In the genomic region with DNA sequence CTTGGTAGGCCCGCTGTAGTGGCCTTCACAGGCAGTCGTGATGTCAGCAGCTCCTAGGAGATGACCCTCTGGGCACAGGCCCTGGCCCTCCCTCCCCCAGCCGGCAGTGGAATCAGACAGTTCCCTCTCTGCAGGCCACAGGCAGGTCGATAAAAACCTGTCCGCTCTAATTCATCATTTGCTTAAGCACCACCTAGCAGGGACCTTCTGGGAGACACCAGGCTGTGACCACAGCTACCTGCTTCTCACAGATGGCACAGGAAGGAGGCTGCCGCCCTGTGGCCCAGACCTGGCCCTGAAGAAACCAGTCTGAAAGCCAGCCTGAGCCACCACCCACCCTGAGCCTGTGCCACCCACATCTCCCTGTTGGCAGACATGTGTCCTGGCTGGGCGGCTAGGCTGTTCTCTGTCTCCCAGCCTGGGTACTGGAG, we compare ENCODE assay signal across 15 mouse cellular contexts. TPM values are rescaled to one million over a fixed set of nuclear protein-coding genes. Genes with fewer than 3 reads are reported as not detected.
A peak's percentile ranks its signal among the peaks of the same experiment; 100 is the strongest.
DNase-seq lines count a peak whose midpoint lies in the region; ATAC-seq and TF ChIP-seq lines count a peak whose summit lies in the region.
"Had no signal": no experiment of that assay in that cellular context is flagged by ENCODE, and none has a peak within 500 bp of the region (broad histone marks: within the 10 kb centered on the region; RNA-seq: fewer than 3 reads in every experiment).

No protein-coding gene starts in this region.

- ATAC-seq in hindbrain, embryonic 11.5 days (ENCODE audit: low FRiP score) = no peak
- no peak for ATAC-seq in G1E (ENCODE audit: extremely low read depth, insufficient number of reproducible peaks, low FRiP score, poor library complexity, severe bottlenecking)
- peak; percentile 43; the same call in 1 of the 2 replicates for ATAC-seq in hindbrain, embryonic 13.5 days (ENCODE audit: low FRiP score)
- ATAC-seq in megakaryocyte progenitor cell, adult 5-6 weeks (replicated peaks; ENCODE audit: poor library complexity) = no peak
- ATAC-seq in intestine, postnatal 0 days = no peak
- ATAC-seq: forebrain, embryonic 15.5 days had no signal

- no peak for TF ChIP-seq CTCF in G1E (IDR thresholded peaks at IDR 0.05; ENCODE audit: low read depth, low read length)
- no peak for TF ChIP-seq CTCF in intestine, postnatal 0 days (IDR thresholded peaks at IDR 0.05; ENCODE audit: low read depth)

- no peaks in the 10 kb centered on the region for H3K27me3 ChIP-seq in hindbrain, embryonic 10.5 days (ENCODE audit: insufficient read depth, poor library complexity, severe bottlenecking)
- H3K27me3 ChIP-seq in hindbrain, embryonic 11.5 days (ENCODE audit: control insufficient read depth, insufficient read depth, low read length) = no peaks in the 10 kb centered on the region
- peaks cover 6% of the 10 kb centered on the region for H3K27me3 ChIP-seq in G1E (ENCODE audit: insufficient read depth, low read length)
- no peaks in the 10 kb centered on the region for H3K27me3 ChIP-seq in hindbrain, embryonic 13.5 days
- no peaks in the 10 kb centered on the region for H3K27me3 ChIP-seq in intestine, postnatal 0 days (replicated peaks; ENCODE audit: control insufficient read depth, insufficient read depth, low read length)
- H3K27me3 ChIP-seq: embryonic facial prominence, embryonic 12.5 days; forebrain, embryonic 15.5 days; lung, embryonic 15.5 days; midbrain, embryonic 12.5 days had no signal

- WGBS in hindbrain, embryonic 10.5 days = 66% methylated on average over 7 of the region's 7 CpGs
- 55% methylated on average over 7 of the region's 7 CpGs for WGBS in hindbrain, embryonic 11.5 days
- 63% methylated on average over 7 of the region's 7 CpGs for WGBS in hindbrain, embryonic 13.5 days
- 41% methylated on average over 7 of the region's 7 CpGs for WGBS in intestine, postnatal 0 days

- peak overlapping the region; percentile 24; the same call in 1 of the 2 replicates for H3K27ac ChIP-seq in hindbrain, embryonic 10.5 days
- H3K27ac ChIP-seq in hindbrain, embryonic 11.5 days (ENCODE audit: low read depth, low read length) = no peak overlapping the region
- peak overlapping the region; percentile 52 for H3K27ac ChIP-seq in hindbrain, embryonic 13.5 days
- H3K27ac ChIP-seq in intestine, postnatal 0 days (ENCODE audit: low read depth, low read length) = no peak overlapping the region
- H3K27ac ChIP-seq: embryonic facial prominence, embryonic 12.5 days; forebrain, embryonic 15.5 days; lung, embryonic 15.5 days; midbrain, embryonic 12.5 days had no signal

- no peaks in the 10 kb centered on the region for H3K36me3 ChIP-seq in hindbrain, embryonic 10.5 days
- H3K36me3 ChIP-seq in hindbrain, embryonic 11.5 days (ENCODE audit: control insufficient read depth, insufficient read depth, low read length) = no peaks in the 10 kb centered on the region
- H3K36me3 ChIP-seq in G1E (replicated peaks) = no peaks in the 10 kb centered on the region
- no peaks in the 10 kb centered on the region; the same call in 1 of the 2 replicates for H3K36me3 ChIP-seq in hindbrain, embryonic 13.5 days
- H3K36me3 ChIP-seq in intestine, postnatal 0 days (ENCODE audit: control insufficient read depth, insufficient read depth) = no peaks in the 10 kb centered on the region
- H3K36me3 ChIP-seq: embryonic facial prominence, embryonic 12.5 days; forebrain, embryonic 15.5 days; lung, embryonic 15.5 days; midbrain, embryonic 12.5 days had no signal

- no peak overlapping the region for H3K4me2 ChIP-seq in hindbrain, embryonic 11.5 days (replicated peaks; ENCODE audit: low read depth, low read length)
- H3K4me2 ChIP-seq in hindbrain, embryonic 13.5 days = no peak overlapping the region
- no peak overlapping the region for H3K4me2 ChIP-seq in intestine, postnatal 0 days (replicated peaks; ENCODE audit: low read depth)
- H3K4me2 ChIP-seq: embryonic facial prominence, embryonic 12.5 days; forebrain, embryonic 15.5 days; lung, embryonic 15.5 days; midbrain, embryonic 12.5 days had no signal

- peaks cover 6% of the 10 kb centered on the region; the same call in 1 of the 2 replicates for H3K4me1 ChIP-seq in hindbrain, embryonic 10.5 days (replicated peaks)
- H3K4me1 ChIP-seq in hindbrain, embryonic 11.5 days (replicated peaks; ENCODE audit: control insufficient read depth, insufficient read depth, low read length) = no peaks in the 10 kb centered on the region
- H3K4me1 ChIP-seq in G1E (ENCODE audit: insufficient read depth, low read depth, low read length) = peaks cover 23% of the 10 kb centered on the region
- H3K4me1 ChIP-seq in hindbrain, embryonic 13.5 days (replicated peaks) = peaks cover 11% of the 10 kb centered on the region; the same call in 1 of the 2 replicates
- no peaks in the 10 kb centered on the region for H3K4me1 ChIP-seq in intestine, postnatal 0 days (replicated peaks; ENCODE audit: control insufficient read depth, insufficient read depth, low read length)
- H3K4me1 ChIP-seq: embryonic facial prominence, embryonic 12.5 days; forebrain, embryonic 15.5 days; lung, embryonic 15.5 days; midbrain, embryonic 12.5 days had no signal

- H3K9me3 ChIP-seq in hindbrain, embryonic 10.5 days = 0 out of 2 replicates have a peak, but pooled peaks cover 5% of the 10 kb centered on the region
- H3K9me3 ChIP-seq in hindbrain, embryonic 11.5 days (ENCODE audit: control insufficient read depth, low read length) = no peaks in the 10 kb centered on the region
- H3K9me3 ChIP-seq in G1E (replicated peaks) = peaks cover 6% of the 10 kb centered on the region
- H3K9me3 ChIP-seq in hindbrain, embryonic 13.5 days = no peaks in the 10 kb centered on the region
- no peaks in the 10 kb centered on the region for H3K9me3 ChIP-seq in intestine, postnatal 0 days (ENCODE audit: control insufficient read depth)
- H3K9me3 ChIP-seq: embryonic facial prominence, embryonic 12.5 days; forebrain, embryonic 15.5 days; lung, embryonic 15.5 days; midbrain, embryonic 12.5 days had no signal

- H3K9ac ChIP-seq in hindbrain, embryonic 11.5 days (ENCODE audit: low read depth, low read length) = no peak overlapping the region
- H3K9ac ChIP-seq in hindbrain, embryonic 13.5 days = no peak overlapping the region
- H3K9ac ChIP-seq in intestine, postnatal 0 days (ENCODE audit: low read depth, low read length) = no peak overlapping the region
- H3K9ac ChIP-seq: embryonic facial prominence, embryonic 12.5 days; forebrain, embryonic 15.5 days; lung, embryonic 15.5 days; midbrain, embryonic 12.5 days had no signal

- no peak overlapping the region for H3K4me3 ChIP-seq in hindbrain, embryonic 10.5 days
- H3K4me3 ChIP-seq in hindbrain, embryonic 11.5 days (ENCODE audit: low read depth, low read length) = no peak overlapping the region
- peak overlapping the region; percentile 31; the same call in 1 of the 2 replicates for H3K4me3 ChIP-seq in G1E (ENCODE audit: low read depth, low read length)
- no peak overlapping the region for H3K4me3 ChIP-seq in hindbrain, embryonic 13.5 days
- no peak overlapping the region for H3K4me3 ChIP-seq in intestine, postnatal 0 days (ENCODE audit: low read depth, low read length)
- H3K4me3 ChIP-seq: embryonic facial prominence, embryonic 12.5 days; forebrain, embryonic 15.5 days; lung, embryonic 15.5 days; midbrain, embryonic 12.5 days had no signal

- DNase-seq in hindbrain, embryonic 10.5 days (ENCODE audit: low spot score) = no peak
- DNase-seq in hindbrain, embryonic 11.5 days (ENCODE audit: low spot score) = no peak
- no peak for DNase-seq in G1E (ENCODE audit: low spot score)
- DNase-seq in cerebellum, adult 11 months = peak; percentile 73
- DNase-seq in testis, postnatal 10 days (ENCODE audit: low spot score) = no peak
- DNase-seq: heart, postnatal 10 days; kidney, adult 18-20 months; right cerebral cortex, postnatal 25 days had no signal

RNA-seq across cellular contexts. Expression of gene Slc29a4, which starts 14.2 kb away (rescaled TPM):
- 21.8 and 42.3 TPM in 2 replicates for polyA plus RNA-seq in hindbrain, embryonic 10.5 days (2016; fragmentation: Nextera tagmentation; extraction: Ambion mirVana)
- 24.1 and 24.7 TPM in 2 replicates for polyA plus RNA-seq in hindbrain, embryonic 11.5 days (2014; fragmentation: Nextera tagmentation; extraction: Ambion mirVana)
- total RNA-seq in G1E (2014; fragmentation: Nextera tagmentation) (not detected in 2 replicates), G1E (2017) (0.05 TPM in 1 of 2 replicates, not detected in the other)
- not detected in 2 replicates for polyA plus RNA-seq in G1E (2012)
- polyA plus RNA-seq in hindbrain, embryonic 13.5 days (2015; fragmentation: Nextera tagmentation; extraction: Ambion mirVana) = 77.3 and 77.9 TPM in 2 replicates
- not detected in 2 replicates for total RNA-seq in megakaryocyte progenitor cell, adult 5-6 weeks (2015)
- total RNA-seq in megakaryocyte progenitor cell, adult 5-6 weeks (2017) = not detected in 2 replicates
- polyA plus RNA-seq in intestine, postnatal 0 days (2015; fragmentation: Nextera tagmentation; extraction: Ambion mirVana) = 2.9 and 3.5 TPM in 2 replicates

RNA-seq across cellular contexts. Expression of gene Wipi2, which starts 50.7 kb away (rescaled TPM):
- 55.6 and 61.6 TPM in 2 replicates for polyA plus RNA-seq in hindbrain, embryonic 10.5 days (2016; fragmentation: Nextera tagmentation; extraction: Ambion mirVana)
- polyA plus RNA-seq in hindbrain, embryonic 11.5 days (2014; fragmentation: Nextera tagmentation; extraction: Ambion mirVana) = 43.3 and 52.0 TPM in 2 replicates
- total RNA-seq in G1E (2014; fragmentation: Nextera tagmentation) (42.7 and 44.0 TPM in 2 replicates), G1E (2017) (42.8 and 43.3 TPM in 2 replicates)
- polyA plus RNA-seq in G1E (2012) = 9.1 and 10.9 TPM in 2 replicates
- 44.4 and 44.5 TPM in 2 replicates for polyA plus RNA-seq in hindbrain, embryonic 13.5 days (2015; fragmentation: Nextera tagmentation; extraction: Ambion mirVana)
- total RNA-seq in megakaryocyte progenitor cell, adult 5-6 weeks (2015) = 17.6 and 18.0 TPM in 2 replicates
- 29.3 and 35.3 TPM in 2 replicates for total RNA-seq in megakaryocyte progenitor cell, adult 5-6 weeks (2017)
- polyA plus RNA-seq in intestine, postnatal 0 days (2015; fragmentation: Nextera tagmentation; extraction: Ambion mirVana) = 25.5 and 29.4 TPM in 2 replicates

Comparison
In these comparisons a context has a peak if more than half of its experiments do, and no peak if none do; other contexts are left out.
1. H3K27ac ChIP-seq: peak in hindbrain, embryonic 10.5 days (single experiment) and hindbrain, embryonic 13.5 days (single experiment); none in hindbrain, embryonic 11.5 days (single experiment) and intestine, postnatal 0 days (single experiment).